Mouse (Mus musculus) embryonic facial prominence, embryonic 14.5 days (tissue): ENCODE measurements around the gene 2310033P09Rik. TPM values are rescaled to one million over a fixed set of nuclear protein-coding genes. Genes with fewer than 3 reads are reported as not detected.
"Not testable (repeated sequence)": the region's sequence is repeated elsewhere in the genome, so short reads cannot be mapped to it uniquely, and the experiment has no call there.

Source experiments
- ATAC-seq: fragments of 200-750 bp; cut with Nextera tagmentation; 2 replicates; pipeline ENCODE4 v1.8.0; 2017; ENCODE audit warnings: low read depth, moderate number of reproducible peaks, moderate TSS enrichment
- DNase-seq: peaks from one replicate; pipeline ENCODE4 v3.0.0-alpha.2; 2015; ENCODE audit warnings: low spot score
- H3K27ac ChIP-seq: fragments of 300-500 bp; sonication (generic); replicated peaks from 2 replicates; pipeline ENCODE4 v1.5.1; 2014; ENCODE audit warnings: low read depth, mild to moderate bottlenecking, low read length, moderate library complexity
- H3K27me3 ChIP-seq: fragments of 300-500 bp; sonication (generic); replicated peaks from 2 replicates; pipeline ENCODE4 v1.6.1; 2014; ENCODE audit warnings: low read length; ENCODE audit not compliant: control insufficient read depth, insufficient read depth
- H3K36me3 ChIP-seq: fragments of 300-500 bp; sonication (generic); 2 replicates; pipeline ENCODE4 v1.6.1; 2014; ENCODE audit warnings: low read length, mixed read lengths; ENCODE audit not compliant: control insufficient read depth, insufficient read depth
- H3K4me1 ChIP-seq: fragments of 300-500 bp; sonication (generic); 2 replicates; pipeline ENCODE4 v1.6.1; 2014; ENCODE audit warnings: antibody characterized with exemption, low read length; ENCODE audit not compliant: control insufficient read depth, insufficient read depth
- H3K4me2 ChIP-seq: fragments of 300-500 bp; sonication (generic); 2 replicates; pipeline ENCODE4 v1.6.1; 2014; ENCODE audit warnings: low read depth, mild to moderate bottlenecking, low read length, moderate library complexity, mixed read lengths
- H3K4me3 ChIP-seq: fragments of 300-500 bp; sonication (generic); 2 replicates; pipeline ENCODE4 v1.5.1; 2014; ENCODE audit warnings: low read depth, mild to moderate bottlenecking, low read length
- H3K9ac ChIP-seq: fragments of 300-500 bp; sonication (generic); 2 replicates; pipeline ENCODE4 v1.6.1; 2014; ENCODE audit warnings: low read depth, mild to moderate bottlenecking, low read length, moderate library complexity, mixed read lengths
- H3K9me3 ChIP-seq: fragments of 300-500 bp; sonication (generic); 2 replicates; pipeline ENCODE4 v1.6.1; 2016; ENCODE audit warnings: low read length; ENCODE audit not compliant: control insufficient read depth
- whole genome bisulfite sequencing: fragments of 180-500 bp; shearing (Covaris S2); extraction: QIAGEN DNeasy Blood & Tissue Kit; methylation state at CpG from one replicate; pipeline ENCODE4 v1.1.7; 2014; 5-methylcytosine and 5-hydroxymethylcytosine counted together
- polyA plus RNA-seq: library from polyadenylated mRNA; unstranded; fragments of >200 nt; fragmentation: Nextera tagmentation; extraction: Ambion mirVana; gene quantifications from 2 replicates; pipeline ENCODE4 v1.2.1, GENCODE M21; 2014

2310033P09Rik gene
- polyA plus RNA-seq, 1 experiment from 2014 or later, result 23.9 TPM

DNA sequence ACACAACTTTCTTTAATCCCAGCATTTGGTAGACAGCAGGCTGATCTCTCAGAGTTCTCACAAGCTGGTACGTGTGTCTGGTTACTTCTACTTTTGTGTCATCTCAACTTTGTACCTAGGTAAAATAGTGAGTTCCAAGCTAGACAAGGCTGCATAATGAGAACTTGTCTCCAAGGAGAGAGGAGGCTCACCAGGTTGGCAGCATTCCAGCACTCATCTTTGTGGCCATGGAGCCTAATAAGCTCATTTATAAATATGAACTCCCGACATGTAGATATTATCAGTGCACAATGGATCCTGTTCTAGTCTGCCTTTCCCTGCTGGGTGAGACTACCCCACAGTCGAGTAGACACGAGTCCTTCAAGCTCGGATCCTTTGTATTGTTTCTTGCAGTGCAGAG is 1.5 kb downstream of the 2310033P09Rik start:
- Histone ChIP-seq H3K27ac (no peak overlapping the region; the same call in 1 of the 2 replicates), H3K4me2 (peak overlapping the region; percentile 79), H3K27me3 (no peaks in the 10 kb centered on the region), H3K4me1 (no peaks in the 10 kb centered on the region; the same call in 1 of the 2 replicates), H3K9ac (peak overlapping the region; percentile 93; the same call in 1 of the 2 replicates), H3K36me3 (peaks cover 66% of the 10 kb centered on the region), H3K9me3 (no peaks in the 10 kb centered on the region), H3K4me3 (peak overlapping the region; percentile 91)
- no peak for ATAC-seq
- no peak for DNase-seq
- 67% methylated on average over 5 of the region's 5 CpGs for WGBS

DNA sequence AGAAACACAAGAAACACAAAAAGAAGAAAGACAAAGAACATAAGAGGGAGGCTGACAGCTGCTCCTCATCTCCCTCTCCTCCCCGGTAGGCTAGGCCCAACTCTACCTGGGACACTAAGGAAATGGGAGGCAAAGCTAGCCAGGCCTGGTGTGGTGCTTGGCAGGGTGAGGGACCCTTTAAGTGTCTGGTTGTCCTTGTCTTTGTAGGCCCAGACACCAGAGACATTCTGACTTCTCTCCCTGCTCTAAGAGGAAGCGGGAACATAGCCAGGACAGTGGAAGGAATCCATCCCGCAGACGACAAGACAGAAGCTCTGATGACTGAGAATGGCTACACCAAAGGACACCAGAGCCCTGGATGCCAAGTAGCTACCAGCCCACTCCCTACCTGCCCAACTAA is 1.9 kb downstream of the 2310033P09Rik start:
- H3K27ac ChIP-seq, result no peak overlapping the region
- WGBS, result 80% methylated on average over 4 of the region's 4 CpGs

DNA sequence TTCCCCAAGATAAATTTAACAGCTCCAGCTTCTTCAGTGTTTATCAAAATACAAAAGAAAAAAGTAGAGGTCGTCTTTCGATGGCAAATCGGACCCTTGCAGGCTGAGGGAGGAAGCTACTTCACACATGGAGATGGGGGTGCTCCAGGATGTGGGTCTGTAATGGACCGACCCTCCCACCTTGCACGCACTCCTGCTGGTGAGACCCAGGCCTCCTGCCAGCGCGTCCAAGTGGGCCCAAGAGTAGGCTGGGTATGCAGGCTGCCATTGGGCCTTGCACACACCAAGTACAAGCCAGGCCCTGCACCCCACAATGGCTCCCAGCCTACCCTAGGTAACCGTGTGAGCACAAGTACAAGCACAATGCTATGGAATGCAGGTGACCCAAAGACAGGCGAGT is 3.4 kb downstream of the 2310033P09Rik start:
- not testable (repeated sequence) for H3K27ac ChIP-seq, H3K4me3 ChIP-seq, H3K9ac ChIP-seq, DNase-seq, H3K4me1 ChIP-seq, ATAC-seq, H3K4me2 ChIP-seq, H3K27me3 ChIP-seq, H3K9me3 ChIP-seq
- peaks cover 54% of the 10 kb centered on the region for H3K36me3 ChIP-seq
- 80% methylated on average over 6 of the region's 9 CpGs for WGBS

More for the DNA sequence above, 1.9 kb downstream of the 2310033P09Rik start:
- ATAC-seq (no peak), DNase-seq (no peak)
- Histone ChIP-seq H3K27me3 (no peaks in the 10 kb centered on the region), H3K4me2 (no peak overlapping the region), H3K9ac (no peak overlapping the region), H3K4me1 (no peaks in the 10 kb centered on the region; the same call in 1 of the 2 replicates), H3K9me3 (no peaks in the 10 kb centered on the region), H3K4me3 (no peak overlapping the region), H3K36me3 (peaks cover 67% of the 10 kb centered on the region)

DNA sequence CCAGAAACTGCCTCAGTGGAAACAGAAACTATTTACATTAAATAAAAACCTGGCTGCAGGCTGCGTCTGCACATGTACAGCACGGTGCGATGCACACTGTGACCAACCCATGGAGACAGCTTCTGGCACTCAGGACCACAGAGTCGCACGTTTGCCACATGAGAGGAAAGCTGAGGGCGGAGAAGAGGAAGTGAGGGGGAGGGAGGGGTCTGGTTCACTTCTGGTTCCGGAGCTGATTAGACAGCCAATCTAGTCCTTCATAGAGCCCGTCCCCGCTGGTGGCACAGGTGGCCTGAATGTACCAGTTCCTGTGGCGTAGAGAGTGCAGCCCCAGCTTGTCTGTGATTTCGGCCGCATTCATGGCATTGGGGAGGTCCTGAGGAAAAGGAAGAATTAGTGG is 4.2 kb downstream of the 2310033P09Rik start:
- H3K27ac ChIP-seq, DNase-seq, H3K4me3 ChIP-seq, H3K4me1 ChIP-seq, H3K27me3 ChIP-seq, H3K4me2 ChIP-seq, H3K9ac ChIP-seq, H3K9me3 ChIP-seq, ATAC-seq: not testable (repeated sequence)
- WGBS, result 85% methylated on average over 12 of the region's 12 CpGs
- H3K36me3 ChIP-seq, result peaks cover 53% of the 10 kb centered on the region

DNA sequence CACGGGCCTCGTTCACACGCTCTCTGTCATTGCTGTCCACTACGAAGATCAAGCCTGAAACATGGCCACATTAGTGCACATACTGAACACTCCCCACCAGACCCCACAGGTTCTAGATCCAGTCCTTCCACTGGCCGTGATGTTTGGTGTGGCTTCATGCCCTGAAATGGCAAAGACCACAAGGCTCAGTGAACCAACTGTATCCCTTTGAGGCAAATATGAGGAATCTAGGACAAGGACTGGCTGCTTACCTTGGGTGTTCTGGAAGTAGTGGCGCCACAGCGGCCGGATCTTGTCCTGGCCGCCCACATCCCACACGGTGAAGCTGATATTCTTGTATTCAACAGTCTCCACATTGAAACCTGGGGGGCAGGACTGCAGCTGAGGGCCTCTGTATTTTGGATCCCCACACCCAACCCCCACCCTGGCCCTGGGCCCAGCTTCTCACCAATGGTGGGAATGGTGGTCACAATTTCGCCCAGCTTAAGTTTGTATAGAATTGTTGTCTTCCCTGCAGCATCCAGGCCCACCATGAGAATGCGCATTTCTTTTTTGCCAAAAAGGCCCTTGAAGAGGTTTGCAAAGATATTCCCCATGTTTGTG is 4.9 kb downstream of the 2310033P09Rik start:
- DNase-seq, result no peak
- Histone ChIP-seq H3K4me3 (no peak overlapping the region), H3K9ac (no peak overlapping the region), H3K4me2 (no peak overlapping the region), H3K27ac (no peak overlapping the region), H3K36me3 (peaks cover 58% of the 10 kb centered on the region), H3K4me1 (no peaks in the 10 kb centered on the region; the same call in 1 of the 2 replicates), H3K27me3 (no peaks in the 10 kb centered on the region), H3K9me3 (no peaks in the 10 kb centered on the region)
- WGBS, result 92% methylated on average over 12 of the region's 12 CpGs
- no peak for ATAC-seq

DNA sequence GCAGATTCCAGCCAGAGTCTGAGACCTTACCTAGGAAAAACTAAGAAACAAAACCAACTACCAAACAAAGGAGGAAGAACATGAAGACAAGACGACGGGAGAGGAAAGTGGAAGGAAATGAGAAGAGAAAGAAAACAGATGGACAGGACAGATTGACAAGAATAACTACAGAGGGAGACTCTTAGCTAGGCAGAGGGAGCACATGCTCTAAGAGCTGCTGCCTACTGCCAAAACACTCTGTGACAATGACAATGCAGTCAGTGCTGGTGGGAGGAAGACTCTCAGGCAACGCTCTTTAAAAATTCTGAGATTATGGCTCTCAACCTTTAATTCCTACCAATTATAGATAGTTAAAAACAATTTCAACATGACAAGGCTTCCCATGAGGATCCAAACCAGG is 8.8 kb downstream of the 2310033P09Rik start:
- no peak overlapping the region for H3K9ac ChIP-seq
- no peak overlapping the region for H3K4me2 ChIP-seq
- H3K27ac ChIP-seq, result no peak overlapping the region
- peaks cover 4% of the 10 kb centered on the region; the same call in 1 of the 2 replicates for H3K4me1 ChIP-seq
- peaks cover 45% of the 10 kb centered on the region for H3K36me3 ChIP-seq
- 78% methylated on average over 3 of the region's 3 CpGs for WGBS
- H3K4me3 ChIP-seq, result no peak overlapping the region
- no peaks in the 10 kb centered on the region for H3K9me3 ChIP-seq
- H3K27me3 ChIP-seq, result no peaks in the 10 kb centered on the region
- DNase-seq (no peak), ATAC-seq (no peak)

DNA sequence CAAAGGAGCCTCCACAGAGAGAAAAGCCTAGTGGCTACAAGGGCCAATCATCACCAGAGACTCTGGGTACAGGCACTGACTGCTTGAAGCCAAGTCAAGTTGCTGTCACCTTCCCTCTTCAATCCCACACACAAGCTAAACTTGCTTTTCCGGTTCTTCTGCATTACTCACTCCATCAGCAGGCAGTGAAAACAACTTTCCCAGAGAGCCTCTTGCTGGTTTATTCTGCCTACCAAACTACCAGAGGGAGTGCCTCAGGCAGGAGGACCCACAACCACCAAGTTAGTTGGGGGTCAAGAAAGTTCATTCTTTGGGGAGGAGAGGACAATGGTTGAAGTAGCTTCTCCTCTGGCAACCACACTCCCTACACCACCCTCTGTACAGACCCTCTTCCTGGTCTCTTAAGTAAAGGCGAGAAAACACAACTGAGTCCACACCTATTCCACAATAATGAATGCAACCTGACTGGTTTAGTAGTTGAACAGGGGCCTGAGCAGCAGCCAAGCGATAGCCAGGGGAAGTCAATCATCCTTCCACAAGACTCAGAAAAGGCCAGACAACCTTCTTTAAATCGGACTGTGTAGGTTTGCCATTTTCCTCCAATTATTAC is 10.4 kb downstream of the 2310033P09Rik start:
- DNase-seq (peak; percentile 87), ATAC-seq (peak; percentile 58)
- Histone ChIP-seq H3K36me3 (peaks cover 33% of the 10 kb centered on the region), H3K4me3 (no peak overlapping the region), H3K4me2 (no peak overlapping the region), H3K27ac (peak overlapping the region; percentile 16; the same call in 1 of the 2 replicates), H3K4me1 (peaks cover 6% of the 10 kb centered on the region), H3K9me3 (no peaks in the 10 kb centered on the region), H3K27me3 (no peaks in the 10 kb centered on the region), H3K9ac (no peak overlapping the region)
- 76% methylated on average over 4 of the region's 4 CpGs for WGBS

DNA sequence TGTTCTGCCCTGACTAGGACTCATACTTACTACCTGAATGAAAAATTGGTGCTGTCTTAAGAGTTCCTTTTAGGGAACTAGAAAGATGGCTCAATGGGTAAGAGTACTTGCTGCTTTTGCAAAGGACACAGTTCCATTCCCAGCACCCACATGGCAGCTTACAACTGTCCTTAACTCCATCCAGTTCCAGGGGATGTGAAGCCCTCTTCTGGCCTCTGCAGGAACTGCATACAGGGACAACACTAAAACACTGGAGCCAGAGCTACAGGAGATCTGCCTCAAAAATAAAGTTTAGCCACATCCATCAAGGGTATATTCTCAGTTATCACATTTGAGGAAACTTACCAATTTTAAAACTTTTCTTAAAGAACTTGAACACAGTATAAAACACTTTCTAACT is 10.9 kb downstream of the 2310033P09Rik start:
- Histone ChIP-seq H3K9ac (no peak overlapping the region), H3K4me2 (no peak overlapping the region), H3K4me3 (no peak overlapping the region), H3K36me3 (peaks cover 30% of the 10 kb centered on the region), H3K9me3 (no peaks in the 10 kb centered on the region), H3K4me1 (peaks cover 10% of the 10 kb centered on the region), H3K27me3 (no peaks in the 10 kb centered on the region), H3K27ac (no peak overlapping the region)
- ATAC-seq (no peak), DNase-seq (no peak)

DNA sequence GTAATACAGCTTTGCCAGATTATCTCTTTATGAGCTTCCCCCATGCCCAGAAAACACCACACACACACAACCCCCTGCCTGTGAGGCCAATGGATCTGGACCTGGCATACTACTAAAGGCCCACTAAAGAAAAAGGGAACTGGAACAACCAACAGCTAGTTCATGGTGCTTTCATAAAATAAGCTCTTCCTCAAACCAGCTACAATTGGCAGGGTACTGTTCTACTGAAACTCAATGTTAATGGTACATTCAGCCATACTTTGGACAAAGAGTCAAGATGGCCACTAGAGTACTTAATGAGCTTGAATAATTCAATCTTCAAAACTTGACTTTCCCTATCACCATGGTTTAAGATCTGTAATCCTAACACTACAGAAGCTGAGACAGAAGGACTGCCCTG is 13.5 kb downstream of the 2310033P09Rik start:
- H3K27ac ChIP-seq, result no peak overlapping the region
- H3K4me3 ChIP-seq, result no peak overlapping the region
- H3K27me3 ChIP-seq, result no peaks in the 10 kb centered on the region
- peaks cover 33% of the 10 kb centered on the region for H3K4me1 ChIP-seq
- no peak overlapping the region for H3K4me2 ChIP-seq
- H3K9me3 ChIP-seq, result no peaks in the 10 kb centered on the region
- ATAC-seq (no peak), DNase-seq (no peak)
- no peak overlapping the region for H3K9ac ChIP-seq
- H3K36me3 ChIP-seq, result peaks cover 26% of the 10 kb centered on the region; the same call in 1 of the 2 replicates
